Mouse (Mus musculus) embryonic fibroblast, embryonic 13.5 days (primary cell): Measurements from ENCODE around the gene Akap2. TPM values are rescaled to one million over a fixed set of nuclear protein-coding genes. Genes with fewer than 3 reads are reported as not detected.
A peak's percentile ranks its signal among the peaks of the same experiment; 100 is the strongest.

ENCODE experiments used
- H3K27ac ChIP-seq: 2 replicates; pipeline ENCODE4 v1.5.1; 2012; ENCODE audit warnings: low read length, control low read depth, inconsistent platforms; ENCODE audit not compliant: insufficient read depth
- H3K4me1 ChIP-seq: 2 replicates; pipeline ENCODE4 v1.6.1; 2011; ENCODE audit warnings: low read length; ENCODE audit not compliant: control insufficient read depth, insufficient read depth
- H3K4me3 ChIP-seq: 2 replicates; pipeline ENCODE4 v1.5.1; 2011; ENCODE audit warnings: mild to moderate bottlenecking, control low read depth, low read length; ENCODE audit not compliant: insufficient read depth
- CTCF ChIP-seq: IDR thresholded peaks from 2 replicates; pipeline ENCODE4 v1.5.1; 2011; ENCODE audit warnings: mild to moderate bottlenecking, control low read depth, low read length, moderate library complexity, borderline replicate concordance; ENCODE audit not compliant: insufficient read depth
- POLR2A ChIP-seq: IDR thresholded peaks from 2 replicates; pipeline ENCODE4 v1.6.1; 2011; ENCODE audit warnings: low read depth, mild to moderate bottlenecking, control low read depth, low read length, moderate library complexity
- polyA plus RNA-seq: library from polyadenylated mRNA; stranded (reverse); fragments of >200 nt; gene quantifications from 2 replicates; pipeline ENCODE4 v1.2.4, GENCODE M21; 2011; ENCODE audit warnings: low read depth; ENCODE audit not compliant: missing spikeins, insufficient read length

Gene Akap2
- polyA plus RNA-seq, 1 experiment: 127 TPM

DNA sequence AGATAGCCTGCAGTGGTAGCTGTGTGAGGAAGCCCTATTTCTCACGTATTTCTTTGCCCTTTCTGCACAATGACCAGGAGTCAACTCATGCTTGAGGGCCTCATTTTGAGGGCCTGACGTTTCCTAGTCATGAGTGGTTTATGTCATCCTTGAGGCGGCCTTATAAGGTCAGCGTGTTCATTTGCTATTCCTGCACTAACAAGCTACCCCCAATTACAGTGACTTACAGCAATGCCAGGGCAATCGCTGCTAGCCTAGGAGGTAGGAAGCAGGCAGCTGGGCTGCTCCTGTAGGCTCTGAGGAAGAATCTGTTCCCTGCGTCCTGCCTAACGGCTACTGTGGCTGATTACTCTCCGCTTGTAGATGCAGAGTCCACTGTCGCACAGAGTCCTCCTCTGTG lies 119.6 kb downstream of the Akap2 start:
- H3K27ac ChIP-seq: no peak overlapping the region
- H3K4me3 ChIP-seq: no peak overlapping the region
- no peaks in the 10 kb centered on the region; the same call in 1 of the 2 replicates for H3K4me1 ChIP-seq
- TF ChIP-seq CTCF (no peak), POLR2A (no peak)

DNA sequence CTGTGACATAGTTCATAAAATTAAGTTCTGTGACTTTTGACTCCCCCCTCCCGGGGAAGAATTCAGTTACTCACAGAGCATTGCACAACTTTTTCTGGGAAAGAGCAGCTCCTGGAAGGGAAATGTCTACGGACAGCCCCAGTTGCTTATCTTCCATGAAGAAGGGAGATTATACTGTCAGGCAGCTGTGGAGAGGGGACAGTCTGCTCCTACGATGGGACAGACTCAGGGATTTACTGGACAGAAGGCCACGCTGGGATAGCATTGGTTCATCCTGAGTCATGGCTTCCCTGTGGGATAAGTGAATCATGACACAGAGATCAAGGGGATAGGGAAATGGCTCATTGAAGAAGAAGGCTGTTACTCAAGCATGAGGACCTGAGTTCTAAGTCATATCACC lies 121.9 kb downstream of the Akap2 start:
- TF ChIP-seq CTCF (no peak), POLR2A (no peak)
- peak overlapping the region; percentile 71 for H3K27ac ChIP-seq
- peaks cover 6% of the 10 kb centered on the region; the same call in 1 of the 2 replicates for H3K4me1 ChIP-seq
- no peak overlapping the region for H3K4me3 ChIP-seq

DNA sequence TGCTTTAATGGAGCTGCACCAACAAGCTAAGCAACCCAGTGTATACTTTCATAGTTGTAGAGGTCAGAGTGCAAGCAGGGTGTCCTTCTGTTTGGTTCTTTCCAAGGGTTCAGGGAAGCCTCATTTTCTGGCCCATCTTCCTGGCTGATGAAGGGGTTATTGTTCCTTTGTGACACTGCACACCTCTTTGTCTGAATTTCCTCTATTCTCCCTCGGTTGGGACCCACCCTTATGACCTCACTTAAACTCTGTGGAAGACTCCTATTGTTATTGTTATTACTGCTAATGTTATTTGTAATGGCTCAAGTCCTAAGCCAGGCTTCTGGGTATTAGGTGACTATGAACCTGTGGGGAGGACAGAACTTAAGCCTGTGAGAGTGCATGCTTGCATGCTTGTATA lies 124.5 kb downstream of the Akap2 start:
- TF ChIP-seq POLR2A (no peak), CTCF (no peak)
- Histone ChIP-seq H3K4me3 (no peak overlapping the region), H3K27ac (no peak overlapping the region), H3K4me1 (peaks cover 6% of the 10 kb centered on the region; the same call in 1 of the 2 replicates)

DNA sequence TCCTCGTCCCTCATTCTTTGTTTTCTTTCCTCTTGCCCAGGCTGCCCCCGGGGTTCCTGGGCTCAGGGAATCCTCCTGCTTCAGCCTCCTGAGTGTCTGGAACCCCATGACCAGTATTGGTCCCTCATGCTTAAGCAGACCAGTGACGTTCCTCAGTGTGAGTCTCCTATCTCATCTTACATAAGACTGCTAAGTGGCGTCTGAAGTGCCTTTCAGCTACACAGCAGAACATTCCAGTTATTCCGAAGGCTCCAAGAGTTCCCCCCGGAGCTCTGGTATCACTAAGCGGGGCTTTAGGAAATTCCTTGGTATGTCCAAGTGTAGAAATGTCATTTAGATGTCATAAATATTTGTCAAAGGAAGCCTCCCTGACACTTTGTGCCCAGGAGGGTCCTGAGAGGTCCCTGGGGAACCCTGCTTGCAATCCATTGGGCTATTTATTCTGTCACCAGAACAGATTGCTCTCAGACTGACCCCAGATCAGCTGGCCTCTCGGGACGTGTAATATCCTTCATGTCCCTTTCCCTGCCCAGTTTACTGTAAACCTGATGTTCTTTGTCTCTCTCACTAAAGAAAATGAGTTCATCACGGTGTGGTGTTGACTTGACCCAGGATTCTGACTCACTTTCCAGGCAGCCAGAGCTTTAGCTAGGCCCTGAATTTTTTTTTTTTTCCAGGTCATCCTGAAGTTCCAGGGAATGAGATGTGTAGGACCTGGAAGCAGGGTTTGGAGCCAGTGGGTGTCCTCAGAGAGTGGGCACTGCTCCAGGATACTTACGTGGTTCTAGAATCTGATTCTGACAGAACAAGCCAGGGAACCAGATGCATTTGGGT lies 125.2 kb downstream of the Akap2 start:
- Histone ChIP-seq H3K27ac (peak overlapping the region; percentile 5; the same call in 1 of the 2 replicates), H3K4me1 (peaks cover 6% of the 10 kb centered on the region; the same call in 1 of the 2 replicates), H3K4me3 (no peak overlapping the region)
- TF ChIP-seq POLR2A: no peak
- TF ChIP-seq CTCF: no peak

DNA sequence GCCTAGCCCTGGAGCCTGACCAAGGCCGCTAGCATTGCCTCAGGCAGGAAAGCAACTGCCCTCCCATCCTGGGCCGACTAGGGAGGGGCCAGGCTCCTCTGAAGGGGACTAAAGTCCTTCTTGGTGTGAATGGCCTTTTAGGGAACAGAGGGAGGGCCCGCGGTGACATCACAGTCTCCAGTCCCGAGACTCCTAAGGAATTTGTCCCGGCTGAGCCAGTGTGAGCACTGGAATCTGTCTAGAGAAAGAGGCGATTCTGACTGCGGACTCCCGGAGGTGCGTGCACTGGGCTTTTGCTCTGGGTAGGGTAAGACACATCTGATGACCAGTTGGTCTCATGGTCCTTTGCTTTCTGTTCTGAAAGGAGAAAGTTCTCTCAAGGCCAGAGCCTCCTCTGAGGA lies 127.6 kb downstream of the Akap2 start:
- Histone ChIP-seq H3K4me1 (peaks cover 6% of the 10 kb centered on the region; the same call in 1 of the 2 replicates), H3K27ac (peak overlapping the region; percentile 85), H3K4me3 (peak overlapping the region; percentile 97)
- TF ChIP-seq POLR2A: peak; percentile 93
- no peak for TF ChIP-seq CTCF

DNA sequence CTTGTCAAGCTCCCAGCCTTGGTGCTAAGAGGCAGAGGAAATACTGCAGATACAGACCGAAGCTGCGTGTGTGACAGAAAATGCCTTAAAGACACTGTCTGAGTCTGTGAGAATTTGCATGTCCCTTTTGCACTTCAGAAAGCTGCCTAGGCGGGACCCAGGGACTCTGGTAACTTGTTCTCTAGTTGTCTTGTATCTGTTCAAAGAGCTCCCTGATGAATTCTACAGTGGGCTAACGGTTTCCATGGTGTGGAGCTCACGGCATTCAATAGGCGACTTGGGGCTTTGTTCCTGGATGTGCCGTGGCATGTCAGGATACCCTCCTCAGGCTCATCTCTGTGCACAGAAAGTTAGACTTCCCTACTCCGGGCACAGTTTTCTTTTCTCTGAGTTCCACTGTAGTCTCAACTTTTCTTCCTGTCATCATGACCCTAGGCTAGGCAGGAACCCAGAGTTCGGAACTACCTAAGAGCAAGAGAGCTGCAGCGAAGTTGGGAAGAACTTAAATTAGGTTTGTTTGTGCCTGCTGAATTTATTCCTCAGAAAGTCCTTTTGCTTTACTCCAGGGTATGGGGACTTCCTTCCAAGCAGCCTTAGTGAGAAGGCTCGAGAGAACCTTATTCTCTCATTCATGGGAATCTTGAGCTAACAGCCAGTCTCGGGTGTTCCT lies 128.2 kb downstream of the Akap2 start:
- TF ChIP-seq CTCF: no peak
- TF ChIP-seq POLR2A: 0 out of 2 replicates have a peak, but pooled peaks have one; percentile 30
- Histone ChIP-seq H3K4me3 (peak overlapping the region; percentile 97), H3K27ac (peak overlapping the region; percentile 85), H3K4me1 (peaks cover 6% of the 10 kb centered on the region; the same call in 1 of the 2 replicates)

DNA sequence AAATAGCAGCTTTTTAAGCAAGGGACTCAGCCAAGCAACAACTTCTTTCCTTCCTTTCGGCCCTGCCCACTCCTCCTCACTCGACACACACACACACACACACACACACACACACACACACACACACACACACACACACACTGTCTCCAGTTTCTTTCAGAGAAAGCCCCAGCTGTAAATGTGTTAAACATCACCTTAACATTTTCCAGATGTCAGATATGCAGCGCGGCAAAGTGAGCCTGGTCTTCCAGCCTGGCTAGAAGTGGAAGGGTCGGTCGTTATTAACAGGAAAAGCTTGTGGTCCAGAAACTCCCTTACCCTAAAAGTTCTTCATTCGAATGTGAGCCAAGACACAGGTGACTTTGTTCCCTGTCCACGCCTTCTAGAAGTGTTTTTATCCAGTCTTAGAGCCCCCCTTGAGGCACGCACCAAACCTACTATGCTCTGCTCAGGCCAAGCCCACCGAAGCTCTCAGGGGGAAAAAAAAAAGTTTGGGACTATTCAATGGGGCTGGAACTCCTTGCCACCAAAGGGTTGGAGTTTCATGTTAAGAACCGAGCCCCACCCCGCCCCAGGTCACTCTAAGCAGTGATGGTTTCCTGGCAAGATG lies 129.0 kb downstream of the Akap2 start:
- Histone ChIP-seq H3K4me3 (peak overlapping the region; percentile 97), H3K27ac (peak overlapping the region; percentile 85), H3K4me1 (peaks cover 6% of the 10 kb centered on the region; the same call in 1 of the 2 replicates)
- TF ChIP-seq CTCF (no peak), POLR2A (no peak)

DNA sequence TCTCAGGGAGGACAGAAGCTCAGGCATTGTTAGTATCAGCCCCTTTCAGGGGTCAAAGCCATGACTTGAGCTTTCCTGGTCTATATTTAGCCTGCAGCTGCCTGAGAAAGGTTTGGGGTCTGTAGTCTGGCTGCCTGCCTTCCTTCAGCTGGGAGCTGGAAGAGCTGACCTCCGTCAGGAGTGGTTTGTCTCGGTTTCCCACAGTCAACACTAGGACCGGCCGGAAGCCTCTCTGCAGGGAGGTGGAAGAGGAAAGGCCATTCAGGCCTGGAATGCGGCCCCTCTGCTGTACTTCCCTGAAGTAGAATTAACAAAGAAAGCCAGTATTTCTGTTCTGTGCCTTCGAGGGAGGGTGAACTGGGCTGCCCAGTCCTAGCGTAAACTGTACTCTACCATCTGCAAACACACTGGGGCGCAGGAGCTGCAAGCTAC lies 129.6 kb downstream of the Akap2 start:
- H3K27ac ChIP-seq: no peak overlapping the region
- peak overlapping the region; percentile 97 for H3K4me3 ChIP-seq
- peaks cover 6% of the 10 kb centered on the region; the same call in 1 of the 2 replicates for H3K4me1 ChIP-seq
- TF ChIP-seq POLR2A: no peak
- no peak for TF ChIP-seq CTCF

DNA sequence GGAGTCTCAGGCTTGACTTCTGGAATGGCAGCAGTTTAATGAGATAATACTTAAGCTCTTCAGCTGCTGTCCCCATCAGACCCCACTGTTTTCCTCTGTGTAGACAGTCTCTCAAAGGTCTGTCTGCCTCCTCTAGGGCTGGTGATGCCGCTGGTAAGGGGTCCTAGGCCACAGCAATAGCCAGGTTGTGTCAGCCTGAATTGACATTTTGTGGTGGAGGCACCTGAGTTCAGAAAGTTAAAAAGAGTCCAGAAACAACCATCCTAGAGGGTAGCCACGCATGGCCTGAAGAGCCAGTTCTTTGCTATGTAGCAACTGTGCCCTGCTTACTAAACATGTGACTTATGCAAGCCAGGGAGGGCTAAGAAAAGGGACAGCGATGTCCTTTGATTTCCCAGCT lies 130.2 kb downstream of the Akap2 start:
- TF ChIP-seq CTCF: no peak
- H3K4me3 ChIP-seq: peak overlapping the region; percentile 97
- H3K4me1 ChIP-seq: peaks cover 6% of the 10 kb centered on the region; the same call in 1 of the 2 replicates
- H3K27ac ChIP-seq: no peak overlapping the region
